Mouse (Mus musculus) limb, embryonic 14.5 days (tissue): ENCODE results near the gene Gnb1. TPM values are rescaled to one million over a fixed set of nuclear protein-coding genes. Genes with fewer than 3 reads are reported as not detected.

Source experiments
- ATAC-seq: fragments of 200-750 bp; cut with Nextera tagmentation; 2 replicates; pipeline ENCODE4 v1.8.0; 2017; ENCODE audit warnings: low read depth, moderate number of reproducible peaks, moderate TSS enrichment; ENCODE audit not compliant: low FRiP score
- DNase-seq: peaks from one replicate; pipeline ENCODE4 v3.0.0-alpha.2; 2015; ENCODE audit warnings: low spot score
- H3K27ac ChIP-seq: fragments of 300-500 bp; sonication (generic); replicated peaks from 2 replicates; pipeline ENCODE4 v1.5.1; 2014; ENCODE audit warnings: low read depth, mild to moderate bottlenecking, low read length, moderate library complexity, mixed read lengths
- H3K27me3 ChIP-seq: fragments of 300-500 bp; sonication (generic); 2 replicates; pipeline ENCODE4 v1.6.1; 2014; ENCODE audit warnings: low read length, mixed read lengths; ENCODE audit not compliant: control insufficient read depth, insufficient read depth
- H3K36me3 ChIP-seq: fragments of 300-500 bp; sonication (generic); 2 replicates; pipeline ENCODE4 v1.6.1; 2014; ENCODE audit warnings: mild to moderate bottlenecking, low read length, moderate library complexity, mixed read lengths; ENCODE audit not compliant: control insufficient read depth, insufficient read depth
- H3K4me1 ChIP-seq: fragments of 300-500 bp; sonication (generic); 2 replicates; pipeline ENCODE4 v1.6.1; 2014; ENCODE audit warnings: antibody characterized with exemption, low read length, mixed read lengths; ENCODE audit not compliant: control insufficient read depth, insufficient read depth
- H3K4me2 ChIP-seq: fragments of 300-500 bp; sonication (generic); replicated peaks from 2 replicates; pipeline ENCODE4 v1.6.1; 2014; ENCODE audit warnings: low read depth, mild to moderate bottlenecking, low read length, moderate library complexity; ENCODE audit not compliant: severe bottlenecking
- H3K4me3 ChIP-seq: fragments of 300-500 bp; sonication (generic); replicated peaks from 2 replicates; pipeline ENCODE4 v1.5.1; 2014; ENCODE audit warnings: low read length
- H3K9ac ChIP-seq: fragments of 300-500 bp; sonication (generic); 2 replicates; pipeline ENCODE4 v1.6.1; 2014; ENCODE audit warnings: mild to moderate bottlenecking, low read depth, low read length, moderate library complexity; ENCODE audit not compliant: severe bottlenecking
- H3K9me3 ChIP-seq: fragments of 300-500 bp; sonication (generic); 2 replicates; pipeline ENCODE4 v1.6.1; 2016; ENCODE audit warnings: low read length; ENCODE audit not compliant: control insufficient read depth
- POLR2A ChIP-seq: fragments of 200-500 bp; IDR thresholded peaks from 2 replicates; pipeline ENCODE4 v1.8.0; 2012; ENCODE audit warnings: inconsistent platforms, mild to moderate bottlenecking, moderate library complexity, borderline replicate concordance; ENCODE audit not compliant: insufficient read depth, insufficient read length; ENCODE audit errors: extremely low read depth
- WGBS: fragments of 180-500 bp; shearing (Covaris S2); extraction: QIAGEN DNeasy Blood & Tissue Kit; methylation state at CpG from one replicate; pipeline ENCODE4 v1.1.7; 2014; 5-methylcytosine and 5-hydroxymethylcytosine counted together
- polyA plus RNA-seq, 2 experiments: library from polyadenylated mRNA; depleted of rRNA in 1 of 2; stranded (reverse) in 1 of 2; unstranded in 1 of 2; fragments of >200 nt; fragmentation: Nextera tagmentation in 1 of 2; extraction: Ambion mirVana in 1 of 2; gene quantifications; 2 replicates each; pipeline versions ENCODE4 v1.2.1 to v1.2.3; 2012 to 2014

Gene Gnb1
- polyA plus RNA-seq, 2 experiments, result 440 to 511 TPM

- 90% methylated on average over 4 of the region's 4 CpGs for WGBS
These were observed 27.1 kb upstream of the Gnb1 start for GRCm38 (mm10) chr4:155464061-155464460.

DNA sequence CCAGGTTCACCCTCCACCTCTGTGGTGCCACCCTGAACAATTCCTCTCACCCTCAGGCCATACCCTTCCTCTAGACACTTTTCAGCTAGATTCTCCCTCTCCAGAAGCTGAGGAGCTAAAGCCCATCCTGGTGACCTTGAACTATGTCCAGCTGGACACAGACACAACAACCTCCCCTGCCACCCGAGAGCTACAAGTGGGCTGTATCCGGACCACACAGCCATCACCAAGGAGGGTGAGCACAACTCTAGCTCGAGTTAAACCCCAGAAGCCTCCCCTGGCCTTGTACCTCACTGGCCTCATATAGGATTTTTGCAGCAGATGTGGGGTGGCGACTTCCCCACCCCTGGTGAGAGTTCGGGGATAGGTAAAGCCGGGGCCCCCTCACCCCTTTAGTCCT lies 25.6 kb upstream of the Gnb1 start:
- no peak overlapping the region for H3K9ac ChIP-seq
- no peak overlapping the region for H3K4me2 ChIP-seq
- 0 out of 2 replicates have a peak, but pooled peaks cover 4% of the 10 kb centered on the region for H3K4me1 ChIP-seq
- no peaks in the 10 kb centered on the region for H3K36me3 ChIP-seq
- TF ChIP-seq POLR2A, result no peak
- ATAC-seq (no peak), DNase-seq (no peak)
- H3K9me3 ChIP-seq, result no peaks in the 10 kb centered on the region
- H3K27ac ChIP-seq, result no peak overlapping the region
- no peaks in the 10 kb centered on the region for H3K27me3 ChIP-seq
- 79% methylated on average over 6 of the region's 6 CpGs for WGBS
- H3K4me3 ChIP-seq, result no peak overlapping the region

More at GRCm38 (mm10) chr4:155464061-155464460, 27.1 kb upstream of the Gnb1 start:
- H3K36me3 ChIP-seq, result no peaks in the 10 kb centered on the region
- H3K4me2 ChIP-seq, result no peak overlapping the region
- DNase-seq (no peak), ATAC-seq (no peak)
- no peaks in the 10 kb centered on the region for H3K9me3 ChIP-seq
- H3K4me1 ChIP-seq, result 0 out of 2 replicates have a peak, but pooled peaks cover under 1% of the 10 kb centered on the region
- no peak overlapping the region for H3K27ac ChIP-seq
- H3K9ac ChIP-seq, result no peak overlapping the region
- H3K27me3 ChIP-seq, result no peaks in the 10 kb centered on the region
- TF ChIP-seq POLR2A, result no peak
- H3K4me3 ChIP-seq, result no peak overlapping the region

GRCm38 (mm10) chr4:155466080-155466479 lies 25.1 kb upstream of the Gnb1 start:
- ATAC-seq (no peak), DNase-seq (no peak)
- no peak for TF ChIP-seq POLR2A
- Histone ChIP-seq H3K36me3 (no peaks in the 10 kb centered on the region), H3K4me3 (no peak overlapping the region), H3K27me3 (no peaks in the 10 kb centered on the region), H3K9ac (no peak overlapping the region), H3K4me1 (0 out of 2 replicates have a peak, but pooled peaks cover 4% of the 10 kb centered on the region), H3K9me3 (no peaks in the 10 kb centered on the region), H3K4me2 (no peak overlapping the region), H3K27ac (no peak overlapping the region)
- WGBS, result 80% methylated on average over 5 of the region's 5 CpGs

DNA sequence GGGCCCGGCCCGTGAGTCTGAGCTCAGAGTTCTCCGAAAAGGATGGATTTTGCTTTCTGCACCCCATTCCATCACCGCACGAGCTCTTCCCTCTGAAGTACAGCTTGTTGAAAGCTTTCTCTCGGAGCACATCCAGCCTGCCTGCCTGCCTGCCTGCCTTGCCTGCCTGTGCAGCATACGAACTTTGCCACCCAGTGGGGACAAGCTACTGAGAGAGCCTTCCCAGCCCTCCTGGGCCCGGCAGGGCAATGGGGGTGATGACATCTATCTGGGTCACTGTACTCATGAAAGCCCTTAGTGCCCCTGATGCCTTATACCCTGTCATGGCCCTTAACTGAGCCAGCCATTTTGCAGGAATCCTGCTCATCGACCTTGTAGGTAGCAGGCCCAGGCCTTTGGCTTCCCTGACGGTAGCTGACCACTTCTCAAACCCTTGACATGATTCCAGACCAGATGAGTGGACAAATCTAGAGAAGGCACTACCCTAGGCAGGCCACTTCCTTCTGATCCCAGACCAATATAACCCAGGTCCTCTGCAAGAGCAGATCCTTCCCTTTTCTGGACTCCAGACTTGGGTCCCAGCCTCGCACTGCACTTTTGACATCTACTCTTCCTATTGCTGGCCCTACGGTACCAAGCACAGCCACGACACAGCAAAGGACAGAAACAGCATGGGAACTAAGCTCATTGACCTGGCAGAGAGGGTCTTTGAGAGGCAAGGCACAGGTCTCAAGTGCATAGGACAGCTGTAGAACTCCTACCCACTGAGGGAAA lies 23.7 kb upstream of the Gnb1 start:
- no peak for DNase-seq
- Histone ChIP-seq H3K36me3 (no peaks in the 10 kb centered on the region), H3K9me3 (no peaks in the 10 kb centered on the region), H3K4me3 (no peak overlapping the region), H3K4me1 (0 out of 2 replicates have a peak, but pooled peaks cover 4% of the 10 kb centered on the region), H3K4me2 (no peak overlapping the region), H3K9ac (no peak overlapping the region), H3K27me3 (no peaks in the 10 kb centered on the region), H3K27ac (no peak overlapping the region)
- WGBS, result 82% methylated on average over 13 of the region's 13 CpGs
- TF ChIP-seq POLR2A, result no peak
- no peak for ATAC-seq

DNA sequence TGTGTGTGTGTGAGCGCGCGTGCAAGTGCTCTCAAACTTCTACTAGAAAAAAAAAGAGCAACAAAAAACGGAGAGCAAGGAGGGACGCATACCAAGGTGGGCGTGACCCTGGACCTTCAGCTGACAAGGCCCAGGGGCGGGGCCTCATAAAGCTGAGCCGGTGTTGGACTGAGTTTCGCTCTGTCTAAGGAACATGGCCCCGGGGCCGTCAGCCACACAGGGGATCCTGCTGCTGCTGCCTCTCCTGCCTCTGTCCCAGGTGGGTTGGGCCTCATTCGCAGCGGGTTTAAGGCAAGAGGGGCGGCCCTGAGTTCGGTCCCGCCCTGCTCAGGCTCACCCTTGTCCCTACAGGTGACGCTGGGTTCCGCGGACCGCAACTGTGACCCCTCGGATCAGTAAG lies 22.2 kb upstream of the Gnb1 start, which contains the start of gene Tmem52:
Gene Tmem52, plus strand, starts transcription at position 163 of the 400 bp plus-strand sequence.
- Histone ChIP-seq H3K27ac (no peak within 1 kb of the TSS), H3K4me1 (0 out of 2 replicates have a peak, but pooled peaks cover 4% of the 10 kb centered on the region)
- DNase-seq, result peak; percentile 57

More for the DNA sequence above, 22.2 kb upstream of the Gnb1 start, which contains the start of gene Tmem52:
- Histone ChIP-seq H3K9me3 (no peaks in the 10 kb centered on the region), H3K36me3 (no peaks in the 10 kb centered on the region), H3K4me2 (peak within 1 kb of the TSS; percentile 45), H3K4me3 (peak within 1 kb of the TSS; percentile 19; the same call in 1 of the 2 replicates), H3K9ac (no peak within 1 kb of the TSS), H3K27me3 (no peaks in the 10 kb centered on the region)
- WGBS, result 12% methylated on average over 20 of the region's 21 CpGs
- no peak; the same call in 1 of the 2 replicates for ATAC-seq
- no peak for TF ChIP-seq POLR2A
